Mouse (Mus musculus) T-cell, adult 66 days (primary cell): ENCODE measurements around the gene Drg1. TPM values are rescaled to one million over a fixed set of nuclear protein-coding genes. Genes with fewer than 3 reads are reported as not detected.

Experiments used
- total RNA-seq, 2 experiments: library from RNA; stranded (reverse); gene quantifications; 3 replicates in 1 of 2; 4 replicates in 1 of 2; pipeline ENCODE4 v1.2.4; 2023

Gene Drg1
- total RNA-seq, result 10 to 100 TPM; 67.6 to 77.4 TPM

GRCm38 (mm10) chr11:3266079-3266685 lies at the start of gene Drg1:
Gene Drg1 (minus strand): TSS chr11:3266415.

GRCm38 (mm10) chr11:3288521-3289301 lies 22.5 kb upstream of the Drg1 start, which contains the start of gene Patz1:
Gene Patz1 (plus strand): TSS chr11:3288874.

GRCm38 (mm10) chr11:3202231-3202701 lies 63.9 kb downstream of the Drg1 start, which contains the start of gene Eif4enif1:
Gene Eif4enif1 (plus strand): TSS chr11:3202392.

GRCm38 (mm10) chr11:3193363-3193762 lies 72.9 kb downstream of the Drg1 start, which contains the start of gene Sfi1:
Gene Sfi1 (minus strand): TSS chr11:3193463.

Other genes with a start within 250 kb of the Drg1 start
- 100 to 1,000 TPM; 184 to 226 TPM for gene Sfi1, start 73.0 kb downstream of the Drg1 start, total RNA-seq
- gene Eif4enif1, start 64.0 kb downstream of the Drg1 start, total RNA-seq, result 10 to 100 TPM; 79.6 to 88.3 TPM
- gene Patz1, start 22.5 kb upstream of the Drg1 start, total RNA-seq, result 10 to 100 TPM; 87.2 to 87.9 TPM
- 100 to 1,000 TPM; 288 to 304 TPM for gene Pik3ip1, start 64.0 kb upstream of the Drg1 start, total RNA-seq
- gene Limk2, start 142.8 kb upstream of the Drg1 start, total RNA-seq, result 100 to 1,000 TPM; 123 to 131 TPM
- 10 to 100 TPM; 13.0 to 18.8 TPM for gene Rnf185, start 185.9 kb upstream of the Drg1 start, total RNA-seq
- under 1 TPM in 1 of 2 experiments, not detected in 1; 0.29 TPM for gene Pla2g3, start 221.9 kb upstream of the Drg1 start, total RNA-seq
- not detected for gene Inpp5j, start 238.4 kb upstream of the Drg1 start, total RNA-seq
- under 1 TPM in 1 of 2 experiments, not detected in 1; 0.41 TPM for gene Selenom, start 248.3 kb upstream of the Drg1 start, total RNA-seq